ENCODE assay signal across 8 mouse cellular contexts in genomic region chr4:101292028-101292735, GRCm38 (mm10). TPM values are rescaled to one million over a fixed set of nuclear protein-coding genes. Genes with fewer than 3 reads are reported as not detected.
DNase-seq lines count a peak whose midpoint lies in the region; ATAC-seq and TF ChIP-seq lines count a peak whose summit lies in the region.

No protein-coding gene starts in this region.

- TF ChIP-seq CTCF in MEL (IDR thresholded peaks at IDR 0.05 in 2 of 3, conservative IDR thresholded peaks at IDR 0.05 in 1 of 3; ENCODE audit: control insufficient read depth in 1 of 3, insufficient read depth in 1 of 3, low read depth in 2 of 3, low read length in 3 of 3, poor library complexity in 1 of 3, severe bottlenecking in 1 of 3): no peak
- peak; percentile 23 for TF ChIP-seq CTCF in lung, postnatal 0 days (IDR thresholded peaks at IDR 0.05)

- TF ChIP-seq EP300 in MEL (IDR thresholded peaks at IDR 0.05; ENCODE audit: low read depth in 1 of 2, low read length in 2 of 2): peak in 1 of 2 experiments; percentile 27; a peak in 1 of 4 replicates
- no peak for TF ChIP-seq EP300 in lung, postnatal 0 days (IDR thresholded peaks at IDR 0.05)

- 3% methylated on average over 41 of the region's 41 CpGs for WGBS in lung, postnatal 0 days

- peak; percentile 90 for DNase-seq in MEL (ENCODE audit: low read depth, low spot score)
- DNase-seq in cerebellum, adult 8-10 months: peak; percentile 59
- peak; percentile 58 for DNase-seq in forelimb bud, embryonic 11.5 days (ENCODE audit: low read depth, low spot score)
- DNase-seq in layer of hippocampus, postnatal 10 days (ENCODE audit: low spot score in 2 of 2): peak; percentile 68 to 74
- peak; percentile 93 for DNase-seq in lung, postnatal 0 days (ENCODE audit: low spot score)
- DNase-seq in ovary, postnatal 10 days (ENCODE audit: low spot score): peak; percentile 67
- peak; percentile 88 for DNase-seq in thymus, postnatal 14 days

- peaks cover 0 to 6% of the 10 kb centered on the region in 2 experiments; a peak in 1 of 4 replicates for H3K4me1 ChIP-seq in MEL (ENCODE audit: control insufficient read depth in 1 of 2, insufficient read depth in 2 of 2, low read length in 2 of 2)
- peaks cover 10% of the 10 kb centered on the region; the same call in 1 of the 2 replicates for H3K4me1 ChIP-seq in lung, postnatal 0 days (ENCODE audit: insufficient read depth, low read depth, low read length)

- no peaks in the 10 kb centered on the region for H3K9me3 ChIP-seq in MEL (replicated peaks; ENCODE audit: insufficient read depth, low read length)
- no peaks in the 10 kb centered on the region for H3K9me3 ChIP-seq in lung, postnatal 0 days (ENCODE audit: low read length)

- peak overlapping the region; percentile 72 for H3K27ac ChIP-seq in MEL (ENCODE audit: control insufficient read depth, low read depth, low read length)
- peak overlapping the region; percentile 93 for H3K27ac ChIP-seq in lung, postnatal 0 days (ENCODE audit: low read length)

- no peaks in the 10 kb centered on the region; the same call in 1 of the 2 replicates for H3K79me2 ChIP-seq in MEL (ENCODE audit: control insufficient read depth, insufficient read depth, low read length, poor library complexity)

- peak overlapping the region; percentile 84 for H3K9ac ChIP-seq in MEL (ENCODE audit: control insufficient read depth, low read depth, low read length, poor library complexity, severe bottlenecking)
- peak overlapping the region; percentile 44; the same call in 1 of the 2 replicates for H3K9ac ChIP-seq in lung, postnatal 0 days (replicated peaks; ENCODE audit: low read depth)

- H3K36me3 ChIP-seq in MEL (ENCODE audit: control insufficient read depth in 1 of 2, insufficient read depth in 2 of 2, low read length in 2 of 2): no peaks in the 10 kb centered on the region
- H3K36me3 ChIP-seq in lung, postnatal 0 days (ENCODE audit: insufficient read depth, low read length): no peaks in the 10 kb centered on the region

- TF ChIP-seq RAD21 in MEL (IDR thresholded peaks at IDR 0.05; ENCODE audit: low read depth, low read length): no peak

- peak overlapping the region; percentile 90 for H3K4me2 ChIP-seq in lung, postnatal 0 days (replicated peaks; ENCODE audit: low read depth, low read length)

- peaks cover 5 to 8% of the 10 kb centered on the region in 2 experiments; a peak in 3 of 4 replicates for H3K27me3 ChIP-seq in MEL (ENCODE audit: control insufficient read depth in 1 of 2, insufficient read depth in 2 of 2, low read length in 2 of 2)
- H3K27me3 ChIP-seq in lung, postnatal 0 days (replicated peaks; ENCODE audit: insufficient read depth, low read length): no peaks in the 10 kb centered on the region

- peak; percentile 82 to 86 for ATAC-seq in hematopoietic stem cell, adult 5-6 weeks (replicated peaks in 1 of 2; ENCODE audit: insufficient read depth in 1 of 2, low FRiP score in 2 of 2, low TSS enrichment in 1 of 2, low read depth in 1 of 2, poor library complexity in 2 of 2, severe bottlenecking in 2 of 2)
- peak; percentile 94 for ATAC-seq in lung, postnatal 0 days

- peak; percentile 66 to 70 for TF ChIP-seq POLR2A in MEL (IDR thresholded peaks at IDR 0.05; ENCODE audit: control insufficient read depth in 1 of 2, insufficient read depth in 1 of 2, low read depth in 1 of 2, low read length in 2 of 2, poor library complexity in 1 of 2)

- peak overlapping the region; percentile 75 to 91 for H3K4me3 ChIP-seq in MEL (ENCODE audit: control insufficient read depth in 1 of 2, insufficient read depth in 1 of 2, low read depth in 2 of 2, low read length in 2 of 2)
- peak overlapping the region; percentile 44 for H3K4me3 ChIP-seq in lung, postnatal 0 days (ENCODE audit: low read depth, low read length)

TF ChIP-seq in MEL, 35 proteins besides CTCF, POLR2A, EP300 and RAD21:
- TF ChIP-seq TCF12 (IDR thresholded peaks at IDR 0.05; ENCODE audit: low read depth, low read length): no peak
- no peak for TF ChIP-seq ZNF384 (IDR thresholded peaks at IDR 0.05; ENCODE audit: low read depth, low read length)
- 0 out of 2 replicates have a peak, but pooled peaks have one; percentile 53 for TF ChIP-seq MYC (IDR thresholded peaks at IDR 0.05; ENCODE audit: low read depth, low read length)
- no peak for TF ChIP-seq GABPA (IDR thresholded peaks at IDR 0.05; ENCODE audit: low read depth, low read length)
- no peak for TF ChIP-seq E2F4 (IDR thresholded peaks at IDR 0.05; ENCODE audit: borderline replicate concordance, low read depth, low read length)
- 0 out of 2 replicates have a peak, but pooled peaks have one; percentile 46 for TF ChIP-seq TBP (IDR thresholded peaks at IDR 0.05; ENCODE audit: low read depth, low read length)
- peak; percentile 74 for TF ChIP-seq NELFE (IDR thresholded peaks at IDR 0.05; ENCODE audit: low read depth, low read length)
- no peak for TF ChIP-seq BHLHE40 (IDR thresholded peaks at IDR 0.05; ENCODE audit: borderline replicate concordance, low read depth, low read length)
- TF ChIP-seq MAZ (IDR thresholded peaks at IDR 0.05; ENCODE audit: low read depth, low read length): no peak
- TF ChIP-seq ZMIZ1 (IDR thresholded peaks at IDR 0.05; ENCODE audit: low read depth, low read length): no peak
- TF ChIP-seq ELF1 (IDR thresholded peaks at IDR 0.05; ENCODE audit: low read depth, low read length): peak; percentile 46; the same call in 1 of the 2 replicates
- TF ChIP-seq USF1 (IDR thresholded peaks at IDR 0.05; ENCODE audit: low read depth, low read length): no peak
- peak; percentile 97 for TF ChIP-seq UBTF (IDR thresholded peaks at IDR 0.05; ENCODE audit: borderline replicate concordance, insufficient read depth, low read depth, low read length)
- TF ChIP-seq RCOR1 (IDR thresholded peaks at IDR 0.05; ENCODE audit: low read depth, low read length): no peak
- no peak; the same call in 1 of the 2 replicates for TF ChIP-seq ZC3H11A (IDR thresholded peaks at IDR 0.05; ENCODE audit: low read depth, low read length)
- no peak for TF ChIP-seq SMC3 (IDR thresholded peaks at IDR 0.05; ENCODE audit: low read depth, low read length)
- peak; percentile 77 for TF ChIP-seq MAX (IDR thresholded peaks at IDR 0.05; ENCODE audit: low read length)
- no peak for TF ChIP-seq GATA1 (IDR thresholded peaks at IDR 0.05; ENCODE audit: low read depth, low read length)
- no peak for TF ChIP-seq NRF1 (IDR thresholded peaks at IDR 0.05; ENCODE audit: insufficient read depth, low read depth, low read length, poor library complexity, severe bottlenecking)
- TF ChIP-seq JUND (IDR thresholded peaks at IDR 0.05; ENCODE audit: low read depth, low read length): no peak
- no peak for TF ChIP-seq MAFK (IDR thresholded peaks at IDR 0.05; ENCODE audit: borderline replicate concordance, low read depth, low read length)
- TF ChIP-seq SIN3A (IDR thresholded peaks at IDR 0.05; ENCODE audit: low read length): peak; percentile 53
- TF ChIP-seq HCFC1 (IDR thresholded peaks at IDR 0.05; ENCODE audit: low read depth, low read length): no peak
- no peak; the same call in 1 of the 2 replicates for TF ChIP-seq CHD1 (IDR thresholded peaks at IDR 0.05; ENCODE audit: low read depth, low read length)
- TF ChIP-seq ZKSCAN1 (IDR thresholded peaks at IDR 0.05; ENCODE audit: low read depth, low read length): no peak
- no peak for TF ChIP-seq USF2 (IDR thresholded peaks at IDR 0.05; ENCODE audit: borderline replicate concordance in 1 of 2, insufficient read depth in 1 of 2, low read depth in 1 of 2, low read length in 2 of 2)
- no peak for TF ChIP-seq CHD2 (IDR thresholded peaks at IDR 0.05; ENCODE audit: low read length)
- TF ChIP-seq MEF2A (IDR thresholded peaks at IDR 0.05; ENCODE audit: extremely low read depth, insufficient replicate concordance, low read depth, low read length, poor library complexity, severe bottlenecking): no peak
- TF ChIP-seq TAL1 (IDR thresholded peaks at IDR 0.05; ENCODE audit: low read length): 0 out of 2 replicates have a peak, but pooled peaks have one; percentile 17
- no peak for TF ChIP-seq POLR2AphosphoS5 (IDR thresholded peaks at IDR 0.05; ENCODE audit: borderline replicate concordance, low read depth, low read length)
- TF ChIP-seq MXI1 (IDR thresholded peaks at IDR 0.05; ENCODE audit: low read depth, low read length): peak; percentile 64

RNA-seq across cellular contexts. Expression of gene Jak1, which starts 27.1 kb away (rescaled TPM):
- 35.0 and 37.3 TPM in 2 replicates for total RNA-seq in MEL (2012; rRNA removed)
- polyA plus RNA-seq in MEL (2012; ENCODE audit: insufficient read depth in 1 of 2, insufficient read length in 2 of 2, low read depth in 1 of 2, low replicate concordance in 2 of 2, missing spikeins in 1 of 2): 10 to 100 TPM in 1 of 2 experiments, not detected in 1; 41.9 TPM
- total RNA-seq in hematopoietic stem cell, adult 5-6 weeks (2017): 116 and 146 TPM in 2 replicates
- 100 to 1,000 TPM; 110 TPM for total RNA-seq in layer of hippocampus, postnatal 10 days (2021)
- 80.0 and 86.3 TPM in 2 replicates for polyA plus RNA-seq in lung, postnatal 0 days (2015; fragmentation: Nextera tagmentation; extraction: Ambion mirVana)

Comparison
In these comparisons a context has a peak if more than half of its experiments do, and no peak if none do; other contexts are left out.
1. Peak in every context shown above with its lines: DNase-seq, ATAC-seq, H3K4me3 ChIP-seq and H3K27ac ChIP-seq.